Mouse (Mus musculus) common myeloid progenitor, adult 5-6 weeks (primary cell): ENCODE data around the gene Crygn. TPM values are rescaled to one million over a fixed set of nuclear protein-coding genes. Genes with fewer than 3 reads are reported as not detected.

Source experiments
- ATAC-seq: replicated peaks from 2 replicates; pipeline ENCODE4 v1.8.0; 2016; ENCODE audit warnings: low read depth, mild to moderate bottlenecking, moderate TSS enrichment, inconsistent platforms; ENCODE audit not compliant: poor library complexity, severe bottlenecking
- total RNA-seq: library from RNA; stranded (forward); fragments of 200-1000, 187-1606 nt; gene quantifications from 2 replicates; pipeline ENCODE4 v1.2.3, GENCODE M21; 2017

Gene Crygn
- total RNA-seq, 1 experiment from 2014 or later = 12.2 TPM

- ATAC-seq = peak; percentile 59
Measured at GRCm38 (mm10) chr5:24719852-24720251, 38.0 kb downstream of the Crygn start.

GRCm38 (mm10) chr5:24718076-24718475 lies 39.7 kb downstream of the Crygn start:
- no peak for ATAC-seq

GRCm38 (mm10) chr5:24713987-24714386 lies 43.8 kb downstream of the Crygn start:
- no peak for ATAC-seq

GRCm38 (mm10) chr5:24713199-24713598 lies 44.6 kb downstream of the Crygn start:
- no peak for ATAC-seq

- no peak for ATAC-seq
Measured at GRCm38 (mm10) chr5:24711615-24712014, 46.2 kb downstream of the Crygn start.

GRCm38 (mm10) chr5:24709962-24710361 lies 47.8 kb downstream of the Crygn start:
- ATAC-seq = no peak

GRCm38 (mm10) chr5:24704615-24705014 lies 53.2 kb downstream of the Crygn start:
- ATAC-seq = no peak

- ATAC-seq = no peak
Measured at GRCm38 (mm10) chr5:24701271-24701670, 56.5 kb downstream of the Crygn start.

Other genes starting within 250 kb of the Crygn start
- gene Gbx1, start 230.8 kb downstream of the Crygn start, total RNA-seq = not detected in 2 replicates
- gene Asb10, start 217.0 kb downstream of the Crygn start, total RNA-seq = 0.69 TPM in 1 of 2 replicates, not detected in the other
- not detected in 2 replicates for gene 4931409K22Rik, start 201.2 kb downstream of the Crygn start, total RNA-seq
- gene Abcf2, start 180.5 kb downstream of the Crygn start, total RNA-seq = 107 and 119 TPM in 2 replicates
- 12.3 and 13.3 TPM in 2 replicates for gene Chpf2, start 171.3 kb downstream of the Crygn start, total RNA-seq
- 0.09 TPM in 1 of 2 replicates, not detected in the other for gene Smarcd3, start 133.6 kb downstream of the Crygn start, total RNA-seq
- 44.9 and 49.0 TPM in 2 replicates for gene Nub1, start 72.5 kb downstream of the Crygn start, total RNA-seq
- 0.64 and 1.8 TPM in 2 replicates for gene Wdr86, start 27.3 kb downstream of the Crygn start, total RNA-seq
- 41.4 and 52.9 TPM in 2 replicates for gene Rheb, start 84.6 kb upstream of the Crygn start, total RNA-seq